Mouse (Mus musculus) heart, embryonic 14.5 days (tissue): Measurements from ENCODE around the gene Slc39a11. TPM values are rescaled to one million over a fixed set of nuclear protein-coding genes. Genes with fewer than 3 reads are reported as not detected.

Experiments used
- ATAC-seq: fragments of 200-750 bp; cut with Nextera tagmentation; 2 replicates; pipeline ENCODE4 v1.8.0; 2017; ENCODE audit warnings: low read depth, moderate TSS enrichment; ENCODE audit not compliant: insufficient number of reproducible peaks, insufficient read depth, low FRiP score
- H3K27ac ChIP-seq, 2 experiments: fragments of 200-500 bp in 1 of 2; fragments of 300-500 bp in 1 of 2; sonication (generic) in 1 of 2; replicated peaks in 1 of 2; 2 replicates each; pipeline ENCODE4 v1.5.1; 2012 to 2014; ENCODE audit warnings: low read depth in 2 of 2, low read length in 2 of 2, control low read depth in 1 of 2, mild to moderate bottlenecking in 1 of 2, mixed read lengths in 1 of 2; ENCODE audit not compliant: control insufficient read depth in 1 of 2, insufficient read depth in 1 of 2
- H3K27me3 ChIP-seq: fragments of 300-500 bp; sonication (generic); 2 replicates; pipeline ENCODE4 v1.6.1; 2014; ENCODE audit warnings: mild to moderate bottlenecking, low read length, control low read depth; ENCODE audit not compliant: control insufficient read depth, insufficient read depth
- H3K36me3 ChIP-seq: fragments of 300-500 bp; sonication (generic); 2 replicates; pipeline ENCODE4 v1.6.1; 2014; ENCODE audit warnings: mild to moderate bottlenecking, control low read depth, low read length, mixed read lengths; ENCODE audit not compliant: control insufficient read depth, insufficient read depth
- H3K4me1 ChIP-seq, 2 experiments: fragments of 200-500 bp in 1 of 2; fragments of 300-500 bp in 1 of 2; sonication (generic) in 1 of 2; 2 replicates each; pipeline ENCODE4 v1.6.1; 2012 to 2014; ENCODE audit warnings: low read length in 2 of 2, control low read depth in 1 of 2, mixed read lengths in 1 of 2; ENCODE audit not compliant: control insufficient read depth in 2 of 2, insufficient read depth in 2 of 2
- H3K4me2 ChIP-seq: fragments of 300-500 bp; sonication (generic); 2 replicates; pipeline ENCODE4 v1.6.1; 2014; ENCODE audit warnings: mild to moderate bottlenecking, low read length
- H3K4me3 ChIP-seq, 2 experiments: fragments of 200-500 bp in 1 of 2; fragments of 300-500 bp in 1 of 2; sonication (generic) in 1 of 2; 2 replicates each; pipeline ENCODE4 v1.5.1; 2012 to 2014; ENCODE audit warnings: low read length in 2 of 2, mild to moderate bottlenecking in 2 of 2, control low read depth in 1 of 2, low read depth in 1 of 2, moderate library complexity in 1 of 2; ENCODE audit not compliant: control insufficient read depth in 1 of 2, insufficient read depth in 1 of 2
- H3K9ac ChIP-seq: fragments of 300-500 bp; sonication (generic); 2 replicates; pipeline ENCODE4 v1.6.1; 2014; ENCODE audit warnings: mild to moderate bottlenecking, low read length
- H3K9me3 ChIP-seq: fragments of 300-500 bp; sonication (generic); 2 replicates; pipeline ENCODE4 v1.6.1; 2016; ENCODE audit warnings: low read length, control low read depth; ENCODE audit not compliant: control insufficient read depth
- WGBS: fragments of 180-500 bp; shearing (Covaris S2); extraction: QIAGEN DNeasy Blood & Tissue Kit; methylation state at CpG from one replicate; pipeline ENCODE4 v1.1.7; 2014; 5-methylcytosine and 5-hydroxymethylcytosine counted together
- polyA plus RNA-seq: library from polyadenylated mRNA; unstranded; fragments of >200 nt; fragmentation: Nextera tagmentation; extraction: Ambion mirVana; gene quantifications from 2 replicates; pipeline ENCODE4 v1.2.1, GENCODE M21; 2014

Slc39a11 gene
- polyA plus RNA-seq, 1 experiment from 2014 or later: 13.6 TPM

- ATAC-seq: no peak
- peaks cover 0 to 4% of the 10 kb centered on the region in 2 experiments; a peak in 2 of 4 replicates for H3K4me1 ChIP-seq
- H3K4me3 ChIP-seq: no peak overlapping the region
- WGBS: 78% methylated on average over 5 of the region's 5 CpGs
- H3K27ac ChIP-seq: no peak overlapping the region
- H3K4me2 ChIP-seq: no peak overlapping the region
- H3K9ac ChIP-seq: no peak overlapping the region
- no peaks in the 10 kb centered on the region for H3K36me3 ChIP-seq
- no peaks in the 10 kb centered on the region for H3K27me3 ChIP-seq
- no peaks in the 10 kb centered on the region for H3K9me3 ChIP-seq
These were observed 293.9 kb downstream of the Slc39a11 start for GRCm38 (mm10) chr11:113355932-113356331.

- 37% methylated on average over 10 of the region's 12 CpGs for WGBS
- no peak overlapping the region for H3K4me3 ChIP-seq
- peaks cover 0 to 4% of the 10 kb centered on the region in 2 experiments; a peak in 2 of 4 replicates for H3K4me1 ChIP-seq
- H3K27ac ChIP-seq: no peak overlapping the region
- no peaks in the 10 kb centered on the region for H3K36me3 ChIP-seq
- no peak overlapping the region for H3K4me2 ChIP-seq
- ATAC-seq: no peak
- no peaks in the 10 kb centered on the region for H3K27me3 ChIP-seq
- no peak overlapping the region for H3K9ac ChIP-seq
- H3K9me3 ChIP-seq: peaks cover 12% of the 10 kb centered on the region
These were observed 297.6 kb downstream of the Slc39a11 start for GRCm38 (mm10) chr11:113352085-113352815.

GRCm38 (mm10) chr11:113350583-113350982 lies 299.3 kb downstream of the Slc39a11 start:
- Histone ChIP-seq H3K27ac (no peak overlapping the region), H3K36me3 (no peaks in the 10 kb centered on the region), H3K9ac (no peak overlapping the region), H3K4me1 (peaks cover 0 to 4% of the 10 kb centered on the region in 2 experiments; a peak in 2 of 4 replicates), H3K4me2 (no peak overlapping the region), H3K9me3 (peaks cover 12% of the 10 kb centered on the region), H3K27me3 (no peaks in the 10 kb centered on the region), H3K4me3 (no peak overlapping the region)
- WGBS: 88% methylated on average over 4 of the region's 4 CpGs
- no peak for ATAC-seq

- WGBS: 61% methylated on average over 9 of the region's 9 CpGs
- no peak for ATAC-seq
- Histone ChIP-seq H3K4me1 (peaks cover 0 to under 1% of the 10 kb centered on the region in 2 experiments; a peak in 2 of 4 replicates), H3K27me3 (no peaks in the 10 kb centered on the region), H3K27ac (no peak overlapping the region), H3K9me3 (peaks cover 12% of the 10 kb centered on the region), H3K9ac (no peak overlapping the region), H3K4me3 (no peak overlapping the region), H3K36me3 (no peaks in the 10 kb centered on the region), H3K4me2 (no peak overlapping the region)
These were observed 302.9 kb downstream of the Slc39a11 start for GRCm38 (mm10) chr11:113346895-113347514.

- no peaks in the 10 kb centered on the region for H3K36me3 ChIP-seq
- H3K27ac ChIP-seq: no peak overlapping the region
- no peak for ATAC-seq
- no peak overlapping the region for H3K9ac ChIP-seq
- WGBS: 71% methylated on average over 8 of the region's 8 CpGs
- H3K9me3 ChIP-seq: peaks cover 3% of the 10 kb centered on the region; the same call in 1 of the 2 replicates
- no peak overlapping the region for H3K4me2 ChIP-seq
- H3K4me3 ChIP-seq: no peak overlapping the region
- no peaks in the 10 kb centered on the region for H3K27me3 ChIP-seq
- no peaks in the 10 kb centered on the region for H3K4me1 ChIP-seq
These were observed 310.1 kb downstream of the Slc39a11 start for GRCm38 (mm10) chr11:113339770-113340169.

GRCm38 (mm10) chr11:113338581-113338980 lies 311.3 kb downstream of the Slc39a11 start:
- no peak overlapping the region for H3K4me2 ChIP-seq
- H3K27ac ChIP-seq: no peak overlapping the region
- H3K4me3 ChIP-seq: no peak overlapping the region
- H3K9me3 ChIP-seq: peaks cover 3% of the 10 kb centered on the region; the same call in 1 of the 2 replicates
- no peaks in the 10 kb centered on the region for H3K27me3 ChIP-seq
- H3K36me3 ChIP-seq: no peaks in the 10 kb centered on the region
- H3K4me1 ChIP-seq: no peaks in the 10 kb centered on the region
- 41% methylated on average over 5 of the region's 5 CpGs for WGBS
- H3K9ac ChIP-seq: no peak overlapping the region
- ATAC-seq: no peak

GRCm38 (mm10) chr11:113335706-113336105 lies 314.2 kb downstream of the Slc39a11 start:
- no peaks in the 10 kb centered on the region for H3K36me3 ChIP-seq
- H3K4me2 ChIP-seq: no peak overlapping the region
- no peak for ATAC-seq
- H3K9ac ChIP-seq: no peak overlapping the region
- no peaks in the 10 kb centered on the region for H3K4me1 ChIP-seq
- no peaks in the 10 kb centered on the region; the same call in 1 of the 2 replicates for H3K9me3 ChIP-seq
- no peak overlapping the region for H3K4me3 ChIP-seq
- H3K27me3 ChIP-seq: no peaks in the 10 kb centered on the region
- WGBS: 81% methylated on average over 5 of the region's 5 CpGs
- no peak overlapping the region for H3K27ac ChIP-seq
